Mouse (Mus musculus) midbrain, postnatal 0 days (tissue): ENCODE results near the gene Uts2b. TPM values are rescaled to one million over a fixed set of nuclear protein-coding genes. Genes with fewer than 3 reads are reported as not detected.

ENCODE experiments used
- ATAC-seq: fragments of 200-750 bp; cut with Nextera tagmentation; 2 replicates; pipeline ENCODE4 v1.8.0; 2017; ENCODE audit warnings: moderate number of reproducible peaks, mild to moderate bottlenecking, moderate TSS enrichment, moderate library complexity; ENCODE audit not compliant: low FRiP score
- DNase-seq: peaks from one replicate; pipeline ENCODE4 v3.0.0-alpha.2; 2015; ENCODE audit warnings: low spot score
- H3K27ac ChIP-seq: fragments of 300-500 bp; sonication (generic); 2 replicates; pipeline ENCODE4 v1.5.1; 2014; ENCODE audit warnings: low read depth, mild to moderate bottlenecking, low read length, mixed read lengths
- H3K27me3 ChIP-seq: fragments of 300-500 bp; sonication (generic); 2 replicates; pipeline ENCODE4 v1.6.1; 2014; ENCODE audit warnings: low read length, control low read depth, mixed read lengths; ENCODE audit not compliant: insufficient read depth
- H3K36me3 ChIP-seq: fragments of 300-500 bp; sonication (generic); 2 replicates; pipeline ENCODE4 v1.6.1; 2014; ENCODE audit warnings: low read length, control low read depth, mixed read lengths; ENCODE audit not compliant: insufficient read depth
- H3K4me1 ChIP-seq: fragments of 300-500 bp; sonication (generic); 2 replicates; pipeline ENCODE4 v1.6.1; 2014; ENCODE audit warnings: mild to moderate bottlenecking, control low read depth, antibody characterized with exemption, low read length, mixed read lengths; ENCODE audit not compliant: insufficient read depth
- H3K4me2 ChIP-seq: fragments of 300-500 bp; sonication (generic); 2 replicates; pipeline ENCODE4 v1.6.1; 2014; ENCODE audit warnings: low read depth, mild to moderate bottlenecking, low read length, mixed read lengths; ENCODE audit not compliant: poor library complexity, severe bottlenecking
- H3K4me3 ChIP-seq: fragments of 300-500 bp; sonication (generic); 2 replicates; pipeline ENCODE4 v1.5.1; 2014; ENCODE audit warnings: low read depth, mild to moderate bottlenecking, low read length, moderate library complexity
- H3K9ac ChIP-seq: fragments of 300-500 bp; sonication (generic); replicated peaks from 2 replicates; pipeline ENCODE4 v1.6.1; 2014; ENCODE audit warnings: mild to moderate bottlenecking, low read length, moderate library complexity, mixed read lengths; ENCODE audit not compliant: poor library complexity, severe bottlenecking
- H3K9me3 ChIP-seq: fragments of 300-500 bp; sonication (generic); 2 replicates; pipeline ENCODE4 v1.6.1; 2016; ENCODE audit warnings: low read length, control low read depth
- CTCF ChIP-seq: IDR thresholded peaks from 2 replicates; pipeline ENCODE4 v1.5.1; 2016; ENCODE audit warnings: antibody characterized with exemption, mild to moderate bottlenecking
- WGBS: fragments of 180-500 bp; shearing (Covaris S2); extraction: QIAGEN DNeasy Blood & Tissue Kit; methylation state at CpG from one replicate; pipeline ENCODE4 v1.1.7; 2014; 5-methylcytosine and 5-hydroxymethylcytosine counted together
- polyA plus RNA-seq: library from polyadenylated mRNA; unstranded; fragments of >200 nt; fragmentation: Nextera tagmentation; extraction: Ambion mirVana; gene quantifications from 2 replicates; pipeline ENCODE4 v1.2.1, GENCODE M21; 2015
- total RNA-seq: library from RNA; depleted of rRNA; stranded (reverse); fragments of >200 nt; gene quantifications from 2 replicates; pipeline ENCODE4 v1.2.3, GENCODE M21; 2014

The Uts2b gene
- total and polyA plus RNA-seq, 2 experiments from 2014 or later: 1.5 TPM; not detected in 1

DNA sequence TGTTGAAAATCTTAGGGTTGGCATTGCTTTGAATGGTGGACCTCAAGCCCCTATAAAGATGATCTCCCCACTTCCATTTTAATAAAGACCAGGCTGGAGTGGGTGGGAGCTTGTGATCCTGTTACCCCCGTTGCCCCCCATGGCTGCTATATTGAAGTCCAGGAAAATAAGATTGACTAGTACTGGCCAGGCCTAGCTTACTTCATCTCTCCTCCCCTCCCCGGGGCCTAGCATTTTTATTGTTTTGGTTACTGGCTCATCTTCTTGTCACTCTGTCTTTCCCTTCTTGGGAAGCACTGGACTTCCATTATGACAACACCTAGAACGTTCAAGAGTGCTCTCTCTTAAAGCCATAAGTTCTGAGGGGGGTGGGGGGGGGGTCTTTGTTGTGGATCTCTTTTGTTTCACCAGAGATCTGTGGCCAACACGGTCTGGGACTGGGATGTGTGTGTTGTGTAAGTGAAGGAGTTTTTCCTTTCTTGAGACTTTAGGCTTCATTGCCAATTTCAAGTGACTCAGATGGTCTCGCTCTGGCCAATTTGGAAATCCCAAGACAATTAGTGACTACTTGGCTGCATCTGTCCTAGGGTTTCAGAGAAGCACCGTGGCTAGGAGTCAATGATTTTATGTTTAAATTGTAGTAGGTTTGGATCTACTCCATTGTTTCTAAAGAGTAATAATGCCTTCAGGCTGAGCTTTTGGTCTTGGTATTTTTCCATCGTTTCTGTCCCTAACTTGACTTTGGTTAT, 19.7 kb upstream of the Uts2b start:
- Histone ChIP-seq H3K27ac (peak overlapping the region; percentile 98), H3K4me2 (peak overlapping the region; percentile 59), H3K27me3 (no peaks in the 10 kb centered on the region), H3K4me1 (peaks cover 11% of the 10 kb centered on the region; the same call in 1 of the 2 replicates), H3K9me3 (no peaks in the 10 kb centered on the region), H3K9ac (peak overlapping the region; percentile 98), H3K4me3 (peak overlapping the region; percentile 76), H3K36me3 (no peaks in the 10 kb centered on the region)
- ATAC-seq (peak; percentile 36; the same call in 1 of the 2 replicates), DNase-seq (peak; percentile 28)
- 14% methylated on average over 7 of the region's 7 CpGs for WGBS
- no peak for TF ChIP-seq CTCF

DNA sequence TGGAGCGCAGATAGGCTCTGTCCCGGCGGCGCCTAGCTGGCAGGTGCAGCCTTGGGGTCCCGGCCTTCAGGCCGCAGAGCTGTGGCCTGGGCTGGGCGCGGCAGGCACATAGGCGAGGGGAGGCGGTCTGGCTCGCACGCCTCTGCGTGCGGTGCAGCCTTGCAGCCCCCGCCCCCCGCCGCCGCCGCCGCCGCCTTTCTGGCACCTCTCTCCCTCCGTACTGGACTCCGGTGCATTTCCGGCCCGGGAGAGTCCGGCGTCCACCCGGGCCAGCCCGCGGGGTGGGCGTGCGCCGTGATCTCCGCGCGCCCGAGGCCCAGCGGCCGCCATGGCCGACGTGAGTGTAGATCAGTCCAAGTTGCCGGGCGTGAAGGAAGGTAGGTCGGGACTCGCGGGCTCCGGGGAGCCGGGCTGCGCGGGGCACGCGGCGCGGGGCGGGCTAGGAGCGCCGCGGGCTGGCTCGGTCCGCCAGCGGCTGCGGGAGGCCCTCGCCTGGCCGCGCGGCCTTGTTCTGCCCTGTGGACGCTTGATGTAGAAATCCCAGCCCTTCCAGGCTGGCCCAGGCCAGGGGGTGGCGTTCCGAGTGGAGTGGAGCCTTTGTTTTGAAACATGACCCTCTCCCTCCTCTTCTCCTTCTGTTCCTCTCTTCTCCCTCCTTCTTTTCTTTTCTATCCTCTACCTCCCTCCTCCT, 18.9 kb upstream of the Uts2b start, which contains the start of gene Ccdc50:
Gene Ccdc50, plus strand, starts transcription at position 109 of the 691 bp plus-strand sequence.
- peak within 1 kb of the TSS; percentile 98 for H3K27ac ChIP-seq
- DNase-seq: peak; percentile 80
- H3K36me3 ChIP-seq: no peaks in the 10 kb centered on the region
- no peak for TF ChIP-seq CTCF
- H3K27me3 ChIP-seq: no peaks in the 10 kb centered on the region
- peak; percentile 94 for ATAC-seq
- under 1% methylated on average over 49 of the region's 69 CpGs for WGBS
- H3K9ac ChIP-seq: peak within 1 kb of the TSS; percentile 98
- H3K4me2 ChIP-seq: peak within 1 kb of the TSS; percentile 59
- H3K9me3 ChIP-seq: no peaks in the 10 kb centered on the region
- peak within 1 kb of the TSS; percentile 76 for H3K4me3 ChIP-seq
- peaks cover 11% of the 10 kb centered on the region; the same call in 1 of the 2 replicates for H3K4me1 ChIP-seq

DNA sequence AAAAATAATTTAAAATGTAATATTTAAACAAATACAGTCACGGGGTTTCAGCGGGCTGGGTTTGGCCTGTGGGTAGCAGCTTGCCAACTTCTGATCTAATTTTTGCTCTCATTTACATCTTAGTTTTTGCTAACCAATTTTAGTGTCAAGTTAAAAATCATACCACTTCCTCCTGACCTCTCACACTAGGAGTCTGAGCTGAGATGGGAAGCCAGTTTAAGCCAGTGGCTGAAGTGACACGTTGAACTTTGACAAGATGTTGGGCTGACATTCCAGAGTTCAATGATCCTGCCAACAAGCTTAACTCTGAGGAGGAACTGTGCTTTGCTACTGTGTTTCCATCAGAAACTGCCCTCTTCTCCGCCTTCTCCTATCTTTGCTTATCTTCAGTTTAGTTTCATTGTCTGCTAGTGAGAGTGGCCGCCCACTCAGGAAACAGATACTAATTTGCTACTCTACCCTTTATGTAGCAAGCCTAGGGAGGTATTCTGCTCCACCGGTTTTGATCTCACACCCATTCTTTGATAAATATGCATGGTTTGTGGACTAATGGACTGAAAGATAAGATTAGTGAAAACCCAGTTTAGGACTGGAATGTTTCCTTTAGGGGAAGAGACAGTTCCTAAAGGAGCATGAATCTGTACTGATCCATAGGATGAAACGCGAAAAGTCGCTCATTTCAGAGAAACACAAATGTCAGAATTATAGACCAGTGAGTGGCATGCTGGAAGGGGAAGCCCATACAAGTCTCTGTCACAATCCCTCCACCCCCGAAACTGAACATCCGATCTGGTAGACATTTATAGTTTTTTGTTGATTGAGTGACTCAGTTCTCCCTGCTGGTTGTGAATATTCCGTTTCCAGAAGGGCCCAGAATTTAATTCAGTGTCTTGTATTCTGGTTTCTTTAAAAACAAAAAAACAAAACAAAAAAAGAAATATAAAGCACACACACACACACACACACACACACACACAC, 17.9 kb upstream of the Uts2b start:
- ATAC-seq (no peak), DNase-seq (no peak)
- H3K27ac ChIP-seq: peak overlapping the region; percentile 98
- H3K4me1 ChIP-seq: peaks cover 11% of the 10 kb centered on the region; the same call in 1 of the 2 replicates
- peak overlapping the region; percentile 59 for H3K4me2 ChIP-seq
- peak overlapping the region; percentile 76 for H3K4me3 ChIP-seq
- WGBS: 38% methylated on average over 12 of the region's 12 CpGs
- no peaks in the 10 kb centered on the region for H3K9me3 ChIP-seq
- no peak for TF ChIP-seq CTCF
- H3K27me3 ChIP-seq: no peaks in the 10 kb centered on the region
- H3K9ac ChIP-seq: peak overlapping the region; percentile 98; the same call in 1 of the 2 replicates
- no peaks in the 10 kb centered on the region for H3K36me3 ChIP-seq

DNA sequence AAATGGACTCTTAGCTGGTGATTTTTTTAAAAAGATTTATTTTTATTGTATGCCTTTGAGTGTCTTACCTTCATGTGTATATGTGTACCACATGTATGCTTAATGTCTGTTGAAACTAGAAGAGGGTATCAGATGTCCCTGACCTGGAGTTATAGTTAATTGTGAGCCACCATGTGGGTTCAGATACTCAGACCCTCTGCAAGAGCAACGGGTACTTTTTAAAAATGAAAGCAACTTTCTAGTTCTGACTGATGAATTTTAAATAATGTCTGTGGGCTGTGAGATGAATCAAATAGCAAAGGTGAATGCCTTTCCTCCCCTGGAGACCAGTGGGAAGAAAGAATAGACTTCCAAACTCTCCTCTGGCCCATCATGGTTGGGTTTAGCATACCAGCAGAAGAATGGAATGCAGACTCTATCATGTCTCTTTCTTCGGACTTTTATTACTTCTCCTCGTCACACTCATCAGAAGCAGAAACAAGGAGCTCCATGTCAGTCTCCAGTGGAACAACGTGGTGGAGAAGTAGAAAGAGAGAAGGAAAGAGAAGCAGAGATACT, 16.9 kb upstream of the Uts2b start:
- peaks cover 8% of the 10 kb centered on the region; the same call in 1 of the 2 replicates for H3K4me1 ChIP-seq
- H3K4me2 ChIP-seq: no peak overlapping the region
- no peak for DNase-seq
- WGBS: 80% methylated on average over 4 of the region's 4 CpGs
- H3K9ac ChIP-seq: no peak overlapping the region
- no peaks in the 10 kb centered on the region for H3K27me3 ChIP-seq
- no peaks in the 10 kb centered on the region for H3K9me3 ChIP-seq
- H3K36me3 ChIP-seq: no peaks in the 10 kb centered on the region
- TF ChIP-seq CTCF: no peak
- H3K27ac ChIP-seq: no peak overlapping the region
- ATAC-seq: no peak
- no peak overlapping the region for H3K4me3 ChIP-seq

DNA sequence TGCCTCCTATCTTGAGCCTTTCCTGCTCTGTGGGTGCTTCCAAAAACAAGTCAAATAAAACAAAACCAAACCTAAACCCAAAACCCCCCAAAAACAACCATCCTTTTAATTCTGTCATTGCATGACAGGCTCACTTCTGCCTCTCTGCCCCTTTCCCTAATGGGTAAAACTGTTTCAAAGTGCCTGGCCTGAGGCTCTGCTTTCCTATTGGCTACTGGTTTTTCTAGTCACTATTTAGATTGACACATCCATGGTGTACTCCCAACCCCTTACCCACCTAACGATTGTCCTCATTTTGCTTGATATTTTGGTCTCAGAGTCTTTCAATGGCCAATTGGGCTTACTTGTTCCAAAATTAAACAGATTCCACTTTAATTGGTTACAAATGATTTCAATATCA, 15.6 kb upstream of the Uts2b start:
- DNase-seq (no peak), ATAC-seq (no peak)
- H3K9ac ChIP-seq: no peak overlapping the region
- H3K4me2 ChIP-seq: no peak overlapping the region
- no peak overlapping the region for H3K4me3 ChIP-seq
- no peaks in the 10 kb centered on the region for H3K9me3 ChIP-seq
- H3K27ac ChIP-seq: no peak overlapping the region
- no peak for TF ChIP-seq CTCF
- peaks cover 5% of the 10 kb centered on the region; the same call in 1 of the 2 replicates for H3K4me1 ChIP-seq
- 74% methylated on average over 1 of the region's 1 CpGs for WGBS
- no peaks in the 10 kb centered on the region for H3K36me3 ChIP-seq
- no peaks in the 10 kb centered on the region for H3K27me3 ChIP-seq
